Mouse (Mus musculus) liver, embryonic 14.5 days (tissue): Measurements from ENCODE around the gene Dock9. TPM values are rescaled to one million over a fixed set of nuclear protein-coding genes. Genes with fewer than 3 reads are reported as not detected.

Experiments used
- ATAC-seq: fragments of 200-750 bp; cut with Nextera tagmentation; 2 replicates; pipeline ENCODE4 v1.8.0; 2017; ENCODE audit warnings: moderate number of reproducible peaks, mild to moderate bottlenecking, moderate library complexity; ENCODE audit not compliant: insufficient read depth
- DNase-seq, 3 experiments: peaks; one replicate each; pipeline ENCODE4 v3.0.0-alpha.2; 2012 to 2013; ENCODE audit warnings: low read depth in 3 of 3, low spot score in 3 of 3
- H3K27ac ChIP-seq: fragments of 300-500 bp; sonication (generic); 2 replicates; pipeline ENCODE4 v1.5.1; 2014; ENCODE audit warnings: moderate library complexity, mild to moderate bottlenecking, control low read depth, inconsistent platforms
- H3K27me3 ChIP-seq: fragments of 300-500 bp; sonication (generic); 2 replicates; pipeline ENCODE4 v1.6.1; 2014; ENCODE audit warnings: mild to moderate bottlenecking, low read length, moderate library complexity; ENCODE audit not compliant: control insufficient read depth, insufficient read depth
- H3K36me3 ChIP-seq: fragments of 300-500 bp; sonication (generic); replicated peaks from 2 replicates; pipeline ENCODE4 v1.6.1; 2014; ENCODE audit warnings: low read depth; ENCODE audit not compliant: control insufficient read depth, insufficient read depth
- H3K4me1 ChIP-seq, 2 experiments: fragments of 200-500 bp in 1 of 2; fragments of 300-500 bp in 1 of 2; sonication (generic) in 1 of 2; replicated peaks; 2 replicates each; pipeline ENCODE4 v1.6.1; 2012 to 2014; ENCODE audit warnings: antibody characterized with exemption in 1 of 2, inconsistent platforms in 1 of 2, low read length in 1 of 2; ENCODE audit not compliant: control insufficient read depth in 2 of 2, insufficient read depth in 2 of 2
- H3K4me2 ChIP-seq: fragments of 300-500 bp; sonication (generic); 2 replicates; pipeline ENCODE4 v1.6.1; 2014; ENCODE audit warnings: low read depth, mild to moderate bottlenecking, control low read depth, moderate library complexity
- H3K4me3 ChIP-seq, 2 experiments: fragments of 200-500 bp in 1 of 2; fragments of 300-500 bp in 1 of 2; sonication (generic) in 1 of 2; 2 replicates each; pipeline ENCODE4 v1.5.1; 2012 to 2014; ENCODE audit warnings: low read depth in 2 of 2, low read length in 2 of 2, mild to moderate bottlenecking in 2 of 2, control low read depth in 1 of 2, inconsistent platforms in 1 of 2, moderate library complexity in 1 of 2; ENCODE audit not compliant: insufficient read depth in 1 of 2
- H3K9ac ChIP-seq: fragments of 300-500 bp; sonication (generic); replicated peaks from 2 replicates; pipeline ENCODE4 v1.6.1; 2014; ENCODE audit warnings: mild to moderate bottlenecking, control low read depth, moderate library complexity
- H3K9me3 ChIP-seq: fragments of 300-500 bp; sonication (generic); 2 replicates; pipeline ENCODE4 v1.6.1; 2016; ENCODE audit warnings: low read length, mixed read lengths; ENCODE audit not compliant: control insufficient read depth
- CTCF ChIP-seq: IDR thresholded peaks from 2 replicates; pipeline ENCODE4 v1.5.1; 2016; ENCODE audit warnings: antibody characterized with exemption, low read depth, control low read depth
- EP300 ChIP-seq: IDR thresholded peaks from 2 replicates; pipeline ENCODE4 v1.6.1; 2016; ENCODE audit warnings: antibody characterized with exemption, low read depth
- WGBS: fragments of 180-500 bp; shearing (Covaris S2); extraction: QIAGEN DNeasy Blood & Tissue Kit; methylation state at CpG from one replicate; pipeline ENCODE4 v1.1.7; 2014; ENCODE audit not compliant: insufficient replicate concordance; 5-methylcytosine and 5-hydroxymethylcytosine counted together
- polyA plus RNA-seq, 2 experiments: library from polyadenylated mRNA; depleted of rRNA in 1 of 2; stranded (reverse) in 1 of 2; unstranded in 1 of 2; fragments of >200 nt; fragmentation: Nextera tagmentation in 1 of 2; extraction: Ambion mirVana in 1 of 2; gene quantifications; 2 replicates each; pipeline versions ENCODE4 v1.2.1 to v1.2.3; 2012 to 2014

The Dock9 gene
- polyA plus RNA-seq, 2 experiments: 1.2 to 1.8 TPM

DNA sequence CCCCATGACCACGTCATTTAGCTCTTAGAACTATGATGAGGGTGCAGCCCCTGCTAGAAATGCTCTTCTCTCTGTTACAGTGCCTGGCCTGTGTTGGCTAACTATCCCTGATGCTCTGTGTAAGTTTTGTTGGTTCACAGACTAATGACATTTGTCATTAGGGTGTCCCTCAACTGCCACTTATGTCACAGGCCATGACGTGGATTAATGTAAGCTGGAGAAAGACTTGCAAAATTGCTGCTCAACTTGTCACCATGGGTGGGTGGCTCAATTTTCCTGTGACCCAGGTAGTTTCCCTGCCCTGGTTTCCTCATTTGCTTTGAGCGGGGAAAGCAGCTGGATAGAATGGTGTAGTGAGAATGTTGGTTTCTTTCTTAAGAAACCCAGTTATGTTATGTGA lies 269.8 kb downstream of the Dock9 start:
- 48% methylated on average over 3 of the region's 3 CpGs for WGBS
- H3K9me3 ChIP-seq: no peaks in the 10 kb centered on the region
- no peak overlapping the region for H3K9ac ChIP-seq
- ATAC-seq (no peak), DNase-seq (no peak)
- TF ChIP-seq EP300 (no peak), CTCF (no peak)
- no peaks in the 10 kb centered on the region for H3K36me3 ChIP-seq
- H3K27me3 ChIP-seq: no peaks in the 10 kb centered on the region
- no peak overlapping the region for H3K4me3 ChIP-seq
- H3K4me2 ChIP-seq: no peak overlapping the region
- no peak overlapping the region for H3K27ac ChIP-seq
- H3K4me1 ChIP-seq: no peaks in the 10 kb centered on the region

DNA sequence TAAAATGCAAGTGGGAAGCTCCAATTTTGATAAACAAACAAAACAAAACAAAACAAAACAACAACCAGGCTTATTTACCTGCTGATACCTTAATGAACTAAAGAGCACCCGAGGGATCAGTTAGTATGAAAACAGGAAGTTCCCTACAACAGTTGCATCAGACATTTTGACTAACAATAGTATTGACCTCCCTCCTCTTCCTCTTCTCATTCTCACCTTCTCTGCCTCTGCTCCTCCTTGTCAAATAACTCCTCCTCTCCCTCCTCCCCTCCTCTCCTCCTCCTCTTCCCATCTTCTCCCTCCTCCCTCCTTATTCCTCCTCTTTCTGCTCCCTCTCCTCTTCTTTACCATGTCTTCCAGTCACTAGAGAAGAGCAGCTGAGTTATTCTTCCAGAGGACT lies 270.4 kb downstream of the Dock9 start:
- ATAC-seq (no peak), DNase-seq (no peak)
- Histone ChIP-seq H3K9ac (no peak overlapping the region), H3K27me3 (no peaks in the 10 kb centered on the region), H3K9me3 (no peaks in the 10 kb centered on the region), H3K4me1 (no peaks in the 10 kb centered on the region), H3K4me2 (no peak overlapping the region), H3K36me3 (no peaks in the 10 kb centered on the region), H3K27ac (no peak overlapping the region), H3K4me3 (no peak overlapping the region)
- no peak for TF ChIP-seq CTCF
- no peak for TF ChIP-seq EP300
- 17% methylated on average over 1 of the region's 1 CpGs for WGBS

- no peaks in the 10 kb centered on the region for H3K27me3 ChIP-seq
- no peaks in the 10 kb centered on the region for H3K9me3 ChIP-seq
- ATAC-seq (no peak), DNase-seq (no peak)
- H3K9ac ChIP-seq: no peak overlapping the region
- H3K4me3 ChIP-seq: no peak overlapping the region
- H3K4me2 ChIP-seq: no peak overlapping the region
- H3K27ac ChIP-seq: no peak overlapping the region
- no peaks in the 10 kb centered on the region for H3K36me3 ChIP-seq
- WGBS: 57% methylated on average over 4 of the region's 4 CpGs
- H3K4me1 ChIP-seq: no peaks in the 10 kb centered on the region
- TF ChIP-seq EP300 (no peak), CTCF (no peak)
Observed at GRCm38 (mm10) chr14:121521709-121522108, 275.9 kb downstream of the Dock9 start.

DNA sequence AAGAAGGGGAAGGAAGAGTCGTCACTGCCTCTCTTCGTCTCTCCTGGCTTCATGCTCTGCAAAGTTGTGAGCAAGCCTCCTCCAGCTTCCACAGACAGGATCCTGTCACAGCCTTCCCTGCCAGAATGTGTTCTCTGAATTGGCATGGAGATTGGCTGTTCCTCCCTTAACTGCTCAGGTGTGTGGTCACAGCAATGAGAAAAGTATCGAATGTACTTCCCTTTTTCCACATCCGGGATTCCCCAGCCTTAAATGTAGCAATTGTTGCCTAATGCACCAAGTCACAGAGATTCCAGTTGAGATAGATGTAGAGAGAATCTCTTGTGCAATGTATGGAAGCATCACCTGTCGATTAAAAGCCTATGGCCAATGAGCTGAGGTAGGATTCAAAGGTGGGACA lies 280.8 kb downstream of the Dock9 start:
- Histone ChIP-seq H3K27ac (no peak overlapping the region), H3K4me1 (no peaks in the 10 kb centered on the region), H3K4me3 (no peak overlapping the region), H3K27me3 (no peaks in the 10 kb centered on the region), H3K9ac (no peak overlapping the region), H3K36me3 (no peaks in the 10 kb centered on the region), H3K4me2 (no peak overlapping the region), H3K9me3 (no peaks in the 10 kb centered on the region)
- no peak for TF ChIP-seq EP300
- TF ChIP-seq CTCF: no peak
- no peak for DNase-seq
- no peak for ATAC-seq
- WGBS: 36% methylated on average over 5 of the region's 5 CpGs

DNA sequence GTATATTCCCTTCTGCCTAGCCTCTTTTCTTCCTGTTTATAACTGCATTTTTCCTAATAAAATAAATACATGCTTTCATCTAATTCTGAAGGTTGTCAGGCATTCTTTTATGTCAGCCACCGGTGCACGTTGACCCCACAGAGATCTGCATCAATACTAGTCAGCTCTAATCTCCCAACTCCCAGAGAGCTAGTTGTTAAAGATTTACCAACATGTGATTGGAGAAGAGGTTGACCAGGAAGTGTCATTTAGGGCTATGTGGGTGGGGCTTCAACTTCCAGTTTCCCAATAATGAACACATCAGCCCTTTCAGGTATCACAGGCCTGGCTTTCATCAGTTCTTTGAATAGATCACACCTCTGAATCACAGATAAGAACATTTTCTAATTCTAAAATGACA lies 288.7 kb downstream of the Dock9 start:
- no peak for ATAC-seq
- no peak for DNase-seq

More for the DNA sequence above, 288.7 kb downstream of the Dock9 start:
- Histone ChIP-seq H3K4me3 (no peak overlapping the region), H3K9ac (no peak overlapping the region), H3K36me3 (no peaks in the 10 kb centered on the region), H3K4me2 (no peak overlapping the region), H3K9me3 (no peaks in the 10 kb centered on the region), H3K27ac (no peak overlapping the region), H3K4me1 (no peaks in the 10 kb centered on the region), H3K27me3 (peaks cover 20% of the 10 kb centered on the region)
- TF ChIP-seq EP300: no peak
- no peak for TF ChIP-seq CTCF
- WGBS: 59% methylated on average over 2 of the region's 2 CpGs
